Mouse (Mus musculus): Measurements from ENCODE around the gene Tradd. TPM values are rescaled to one million over a fixed set of nuclear protein-coding genes. Genes with fewer than 3 reads are reported as not detected.

The Tradd gene
- polyA plus RNA-seq, 1 experiment, result 26.2 TPM

- H3K4me3 ChIP-seq (ENCODE audit: insufficient read depth, low read length), result no peak overlapping the region
- H3K4me1 ChIP-seq (ENCODE audit: control insufficient read depth, insufficient read depth, low read length), result peaks cover 5% of the 10 kb centered on the region; the same call in 1 of the 2 replicates
- H3K27ac ChIP-seq (ENCODE audit: insufficient read depth, low read depth, low read length), result no peak overlapping the region
- TF ChIP-seq POLR2A (IDR thresholded peaks at IDR 0.05; ENCODE audit: borderline replicate concordance, low read depth, low read length) (no peak), CTCF (IDR thresholded peaks at IDR 0.05; ENCODE audit: low read depth, low read length) (no peak)
Observed at GRCm38 (mm10) chr8:105270916-105271186, 6.4 kb upstream of the Tradd start.

- Histone ChIP-seq H3K27ac (ENCODE audit: insufficient read depth, low read depth, low read length) (no peak overlapping the region), H3K4me1 (ENCODE audit: control insufficient read depth, insufficient read depth, low read length) (peaks cover 8% of the 10 kb centered on the region), H3K4me3 (ENCODE audit: insufficient read depth, low read length) (peak overlapping the region; percentile 55)
- TF ChIP-seq POLR2A (IDR thresholded peaks at IDR 0.05; ENCODE audit: borderline replicate concordance, low read depth, low read length) (no peak), CTCF (IDR thresholded peaks at IDR 0.05; ENCODE audit: low read depth, low read length) (no peak)
Observed at GRCm38 (mm10) chr8:105270101-105270915, 5.9 kb upstream of the Tradd start.

DNA sequence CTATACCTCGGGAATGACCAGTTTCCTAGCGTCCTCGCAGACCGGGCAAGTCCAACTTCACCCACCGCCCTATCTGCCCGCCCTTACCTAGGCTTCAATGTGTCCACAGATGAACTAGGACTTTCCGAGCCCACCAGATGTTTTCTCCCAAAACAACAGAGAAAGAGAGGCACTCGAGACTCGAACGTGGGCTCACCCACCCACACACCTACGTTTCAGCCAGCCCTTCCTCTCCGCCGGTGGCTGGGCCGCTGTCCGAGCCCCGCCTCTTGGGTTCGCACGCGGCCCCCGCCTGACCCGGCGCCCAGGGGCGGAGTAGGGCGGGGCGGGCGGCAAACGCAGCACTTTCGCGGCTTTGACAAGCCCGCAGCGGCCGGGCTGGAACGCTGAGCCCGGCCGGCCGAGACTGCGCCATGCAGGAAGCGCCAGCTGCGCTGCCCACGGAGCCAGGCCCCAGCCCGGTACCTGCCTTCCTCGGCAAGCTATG, 5.1 kb upstream of the Tradd start, which contains the start of gene Hsf4:
Gene Hsf4, plus strand, starts transcription at position 341 of the 487 bp plus-strand sequence.
- no peak within 1 kb of the TSS for H3K27ac ChIP-seq (ENCODE audit: insufficient read depth, low read depth, low read length)

DNA sequence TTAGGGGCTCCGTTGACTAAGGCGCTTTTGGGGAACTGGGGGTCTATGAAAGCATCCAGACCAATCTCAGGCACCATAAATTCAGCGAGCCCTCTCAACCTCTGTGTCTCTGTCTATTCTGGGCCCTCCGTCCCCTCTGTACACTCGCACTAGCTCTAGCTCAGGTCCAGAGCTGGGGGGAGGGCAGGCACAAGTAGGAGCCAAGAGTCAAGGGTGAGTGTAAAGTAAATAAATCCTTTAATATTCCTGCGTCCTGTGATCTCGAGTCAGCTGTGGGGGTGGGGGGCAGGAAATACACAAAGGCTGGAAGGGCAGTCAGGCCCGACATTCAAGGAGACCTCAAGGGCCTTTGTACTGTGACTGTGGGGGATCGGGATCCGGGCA, 4.7 kb upstream of the Tradd start:
- no peak overlapping the region for H3K27ac ChIP-seq (ENCODE audit: insufficient read depth, low read depth, low read length)
- H3K4me1 ChIP-seq (ENCODE audit: control insufficient read depth, insufficient read depth, low read length), result peaks cover 8% of the 10 kb centered on the region
- no peak for TF ChIP-seq CTCF (IDR thresholded peaks at IDR 0.05; ENCODE audit: low read depth, low read length)
- H3K4me3 ChIP-seq (ENCODE audit: insufficient read depth, low read length), result peak overlapping the region; percentile 55

More for the DNA sequence above, 5.1 kb upstream of the Tradd start, which contains the start of gene Hsf4:
- Histone ChIP-seq H3K4me1 (ENCODE audit: control insufficient read depth, insufficient read depth, low read length) (peaks cover 8% of the 10 kb centered on the region), H3K4me3 (ENCODE audit: insufficient read depth, low read length) (peak within 1 kb of the TSS; percentile 55)
- TF ChIP-seq POLR2A (IDR thresholded peaks at IDR 0.05; ENCODE audit: borderline replicate concordance, low read depth, low read length) (no peak), CTCF (IDR thresholded peaks at IDR 0.05; ENCODE audit: low read depth, low read length) (no peak)

DNA sequence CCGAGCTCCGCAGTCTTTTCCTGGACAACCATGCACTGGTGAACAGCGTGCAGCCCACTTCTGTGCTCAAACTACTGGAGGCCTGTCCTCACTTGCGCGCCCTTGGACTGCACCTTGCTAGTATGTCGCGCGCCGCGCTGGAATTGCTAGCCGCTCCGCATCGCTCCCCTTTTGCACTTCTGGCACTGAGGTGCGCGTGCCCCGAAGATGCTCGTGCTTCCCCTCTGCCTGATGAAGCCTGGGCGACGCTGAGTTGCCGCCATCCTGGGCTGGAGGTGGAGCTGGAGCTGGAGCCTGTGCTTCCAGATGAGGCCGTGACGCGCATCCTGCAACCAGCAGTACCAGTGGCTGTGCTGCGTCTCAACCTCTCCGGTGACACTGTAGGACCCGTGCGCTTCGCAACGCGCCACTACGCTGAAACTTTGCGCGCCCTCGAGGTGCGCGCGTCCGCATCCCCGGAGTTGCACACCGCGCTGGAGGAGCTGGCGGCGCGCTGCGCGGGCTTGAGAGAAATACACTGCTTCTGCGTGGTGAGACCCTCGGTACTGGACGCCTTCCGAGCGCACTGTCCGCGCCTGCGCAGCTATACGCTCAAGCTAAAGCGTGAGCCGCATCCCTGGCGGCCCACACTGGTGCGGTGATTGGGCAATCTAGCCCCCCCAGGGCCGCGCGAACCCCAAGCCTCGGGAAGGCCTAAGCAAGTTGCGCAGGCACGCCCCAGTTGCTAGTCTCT, 4.1 kb upstream of the Tradd start:
- Histone ChIP-seq H3K27ac (ENCODE audit: insufficient read depth, low read depth, low read length) (no peak overlapping the region), H3K4me1 (ENCODE audit: control insufficient read depth, insufficient read depth, low read length) (peaks cover 9% of the 10 kb centered on the region), H3K4me3 (ENCODE audit: insufficient read depth, low read length) (peak overlapping the region; percentile 55)
- no peak for TF ChIP-seq POLR2A (IDR thresholded peaks at IDR 0.05; ENCODE audit: borderline replicate concordance, low read depth, low read length)
- no peak for TF ChIP-seq CTCF (IDR thresholded peaks at IDR 0.05; ENCODE audit: low read depth, low read length)

- TF ChIP-seq POLR2A (IDR thresholded peaks at IDR 0.05; ENCODE audit: borderline replicate concordance, low read depth, low read length) (no peak), CTCF (IDR thresholded peaks at IDR 0.05; ENCODE audit: low read depth, low read length) (no peak)
- Histone ChIP-seq H3K27ac (ENCODE audit: insufficient read depth, low read depth, low read length) (no peak overlapping the region), H3K4me1 (ENCODE audit: control insufficient read depth, insufficient read depth, low read length) (peaks cover 15% of the 10 kb centered on the region), H3K4me3 (ENCODE audit: insufficient read depth, low read length) (no peak overlapping the region)
Observed at GRCm38 (mm10) chr8:105266775-105267174, 2.4 kb upstream of the Tradd start.

GRCm38 (mm10) chr8:105265128-105265527, 719 bp upstream of the Tradd start:
- peak overlapping the region; percentile 42 for H3K27ac ChIP-seq (ENCODE audit: insufficient read depth, low read depth, low read length)
- H3K4me1 ChIP-seq (ENCODE audit: control insufficient read depth, insufficient read depth, low read length), result peaks cover 27% of the 10 kb centered on the region

GRCm38 (mm10) chr8:105263244-105263912, 1.0 kb downstream of the Tradd start:
- Histone ChIP-seq H3K4me1 (ENCODE audit: control insufficient read depth, insufficient read depth, low read length) (peaks cover 29% of the 10 kb centered on the region), H3K27ac (ENCODE audit: insufficient read depth, low read depth, low read length) (no peak overlapping the region), H3K4me3 (ENCODE audit: insufficient read depth, low read length) (peak overlapping the region; percentile 84)
- TF ChIP-seq CTCF (IDR thresholded peaks at IDR 0.05; ENCODE audit: low read depth, low read length) (no peak), POLR2A (IDR thresholded peaks at IDR 0.05; ENCODE audit: borderline replicate concordance, low read depth, low read length) (no peak)

More at GRCm38 (mm10) chr8:105265128-105265527, 719 bp upstream of the Tradd start:
- peak overlapping the region; percentile 84 for H3K4me3 ChIP-seq (ENCODE audit: insufficient read depth, low read length)
- TF ChIP-seq CTCF (IDR thresholded peaks at IDR 0.05; ENCODE audit: low read depth, low read length), result no peak
- TF ChIP-seq POLR2A (IDR thresholded peaks at IDR 0.05; ENCODE audit: borderline replicate concordance, low read depth, low read length), result no peak

DNA sequence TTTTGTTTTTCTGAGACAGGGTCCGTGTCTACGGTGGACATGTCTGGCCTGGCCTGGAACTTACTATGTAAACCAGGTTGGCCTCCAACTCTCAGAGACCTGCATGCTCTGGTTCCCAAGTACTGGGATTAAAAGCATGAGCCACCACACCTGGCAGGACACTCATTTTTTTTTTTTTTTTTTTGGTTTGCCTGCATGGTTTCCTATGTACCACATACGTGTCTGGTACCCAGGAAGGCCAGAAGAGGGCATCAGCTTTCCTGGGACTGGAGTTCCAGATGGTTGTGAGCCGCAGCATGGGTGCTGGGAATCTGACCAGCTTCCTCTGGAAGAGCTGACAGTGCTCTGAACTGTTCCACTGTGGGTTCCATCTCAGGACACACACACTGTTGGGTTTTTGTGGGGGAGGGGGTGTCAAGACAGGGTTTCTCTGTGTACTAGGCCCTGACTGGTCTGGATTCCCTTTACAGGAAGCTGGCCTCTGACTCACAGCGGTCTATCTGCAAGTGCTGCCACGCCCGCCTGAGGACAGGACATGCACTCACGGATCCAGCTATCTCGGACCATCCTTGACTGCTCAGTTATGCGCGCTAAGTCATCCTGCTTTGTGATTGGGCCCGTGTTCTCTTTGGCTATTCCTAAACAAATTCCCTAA, 3.0 kb downstream of the Tradd start:
- no peak for TF ChIP-seq CTCF (IDR thresholded peaks at IDR 0.05; ENCODE audit: low read depth, low read length)
- Histone ChIP-seq H3K27ac (ENCODE audit: insufficient read depth, low read depth, low read length) (no peak overlapping the region), H3K4me3 (ENCODE audit: insufficient read depth, low read length) (no peak overlapping the region), H3K4me1 (ENCODE audit: control insufficient read depth, insufficient read depth, low read length) (peaks cover 29% of the 10 kb centered on the region)

Data from bone marrow macrophage, adult 2 months (primary cell).